ENCODE assay signal across 16 mouse cellular contexts in genomic region chr2:34742675-34743074, GRCm38 (mm10).
"Had no signal": no experiment of that assay in that cellular context is flagged by ENCODE, and none has a peak within 500 bp of the region (broad histone marks: within the 10 kb centered on the region; RNA-seq: fewer than 3 reads in every experiment).

No protein-coding gene starts in this region.

- H3K4me2 ChIP-seq: midbrain, embryonic 13.5 days; neural tube, embryonic 15.5 days had no signal

- H3K4me3 ChIP-seq: limb, embryonic 10.5 days; midbrain, embryonic 13.5 days; myocyte; neural tube, embryonic 15.5 days had no signal

- H3K27me3 ChIP-seq: midbrain, embryonic 13.5 days; neural tube, embryonic 15.5 days had no signal

- H3K4me1 ChIP-seq: limb, embryonic 10.5 days; midbrain, embryonic 13.5 days; neural tube, embryonic 15.5 days had no signal

- H3K9me3 ChIP-seq: limb, embryonic 10.5 days; midbrain, embryonic 13.5 days; neural tube, embryonic 15.5 days had no signal

- DNase-seq: kidney, adult 11 months; kidney, adult 9 months; kidney, postnatal 36 days; layer of hippocampus, adult 9-11 months; lung, adult 2 months; lung, postnatal 4 days; right cerebral cortex, adult 18-20 months; right cerebral cortex, postnatal 25 days; thymus, postnatal 4 days had no signal

- H3K27ac ChIP-seq: kidney, postnatal 0 days; limb, embryonic 10.5 days; midbrain, embryonic 13.5 days; neural tube, embryonic 15.5 days; stomach, postnatal 0 days had no signal

- ATAC-seq: lung, postnatal 0 days; midbrain, embryonic 13.5 days had no signal

- H3K9ac ChIP-seq: midbrain, embryonic 13.5 days; neural tube, embryonic 15.5 days had no signal
